Mouse (Mus musculus) bone marrow macrophage, adult 2 months (primary cell): ENCODE measurements at regions not wholly inside any gene's neighbourhood (a gene's known extent, or its start where the extent isn't known, plus 50 kb on each side); places are given as distances from the start of the nearest gene placed in this dataset.

Source experiments
- CTCF ChIP-seq: IDR thresholded peaks from 2 replicates; pipeline ENCODE4 v1.5.1; 2012; ENCODE audit warnings: low read depth, mild to moderate bottlenecking, low read length, moderate library complexity
- POLR2A ChIP-seq: IDR thresholded peaks from 2 replicates; pipeline ENCODE4 v1.6.1; 2012; ENCODE audit warnings: mild to moderate bottlenecking, low read depth, low read length, borderline replicate concordance

- TF ChIP-seq POLR2A (no peak), CTCF (no peak)
Observed at GRCm38 (mm10) chr13:107389535-107390150, 367.7 kb upstream of the Kif2a start.
